Mouse (Mus musculus) E14TG2a.4 (cell line): Measurements from ENCODE around the gene Myo16.

ENCODE experiments used
- H3K27me3 ChIP-seq: 2 replicates; pipeline ENCODE4 v1.6.1; 2014; ENCODE audit warnings: low read length, control low read depth; ENCODE audit not compliant: insufficient read depth
- H3K36me3 ChIP-seq: 2 replicates; pipeline ENCODE4 v1.6.1; 2014; ENCODE audit warnings: low read length, control low read depth; ENCODE audit not compliant: insufficient read depth
- H3K4me1 ChIP-seq: replicated peaks from 2 replicates; pipeline ENCODE4 v1.6.1; 2014; ENCODE audit warnings: low read depth, low read length, control low read depth
- H3K4me3 ChIP-seq: replicated peaks from 2 replicates; pipeline ENCODE4 v1.5.1; 2014; ENCODE audit warnings: mild to moderate bottlenecking, low read length
- H3K9me3 ChIP-seq: 2 replicates; pipeline ENCODE4 v1.6.1; 2014; ENCODE audit warnings: low read length, control low read depth
- CTCF ChIP-seq: conservative IDR thresholded peaks from 2 replicates; pipeline ENCODE4 v1.5.1; 2014; ENCODE audit warnings: low read length
- NANOG ChIP-seq: IDR thresholded peaks from 2 replicates; pipeline ENCODE4 v1.6.1; 2014; ENCODE audit warnings: borderline replicate concordance, low read length, mixed read lengths
- POU5F1 ChIP-seq: IDR thresholded peaks from 2 replicates; pipeline ENCODE4 v1.6.1; 2014; ENCODE audit warnings: low read length, borderline replicate concordance

Myo16 gene

DNA sequence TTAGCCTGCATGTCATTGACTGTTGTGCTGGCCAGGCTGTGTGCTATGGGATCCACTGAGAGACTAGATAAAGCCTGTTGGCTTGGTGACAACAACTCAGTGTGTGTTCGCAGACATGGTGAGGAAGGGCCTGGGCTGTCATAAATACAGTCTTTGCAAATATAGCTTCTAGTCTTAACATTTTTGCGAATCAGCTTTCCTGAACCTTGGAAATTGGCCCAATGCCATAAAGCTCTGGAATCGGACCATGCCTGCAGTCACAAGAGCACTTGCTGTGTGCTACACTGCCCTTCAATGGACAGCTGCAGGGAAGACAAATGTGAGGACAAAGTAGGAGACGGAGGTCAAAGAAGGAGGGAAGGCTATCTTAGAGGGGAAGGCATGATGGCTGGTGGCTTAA, 205.0 kb downstream of the Myo16 start:
- TF ChIP-seq POU5F1 (no peak), CTCF (no peak), NANOG (no peak)
- Histone ChIP-seq H3K36me3 (no peaks in the 10 kb centered on the region), H3K4me3 (no peak overlapping the region), H3K4me1 (peaks cover 4% of the 10 kb centered on the region; the same call in 1 of the 2 replicates), H3K27me3 (no peaks in the 10 kb centered on the region), H3K9me3 (no peaks in the 10 kb centered on the region; the same call in 1 of the 2 replicates)

DNA sequence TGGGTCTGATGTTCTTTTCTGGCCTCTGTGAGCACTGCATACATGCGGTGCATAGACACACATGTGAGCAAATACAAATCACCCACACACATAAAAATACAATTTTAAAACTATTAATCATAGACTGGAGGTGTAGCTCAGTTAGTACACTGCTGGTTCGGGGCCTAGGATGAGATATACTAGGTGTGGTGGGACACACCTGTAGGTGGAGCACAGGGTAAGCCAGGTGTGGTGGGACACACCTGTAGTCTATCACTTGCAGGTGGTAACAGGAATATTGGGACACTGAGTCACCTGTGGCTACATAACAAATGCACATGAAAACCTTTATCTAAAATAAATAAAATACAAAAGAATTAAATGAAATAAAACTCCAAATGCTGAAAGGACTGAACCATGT, 209.2 kb downstream of the Myo16 start:
- H3K9me3 ChIP-seq = no peaks in the 10 kb centered on the region; the same call in 1 of the 2 replicates
- no peak overlapping the region for H3K4me3 ChIP-seq
- no peaks in the 10 kb centered on the region for H3K36me3 ChIP-seq
- peaks cover 4% of the 10 kb centered on the region; the same call in 1 of the 2 replicates for H3K4me1 ChIP-seq
- H3K27me3 ChIP-seq = no peaks in the 10 kb centered on the region; the same call in 1 of the 2 replicates
- TF ChIP-seq CTCF (no peak), NANOG (no peak), POU5F1 (no peak)

DNA sequence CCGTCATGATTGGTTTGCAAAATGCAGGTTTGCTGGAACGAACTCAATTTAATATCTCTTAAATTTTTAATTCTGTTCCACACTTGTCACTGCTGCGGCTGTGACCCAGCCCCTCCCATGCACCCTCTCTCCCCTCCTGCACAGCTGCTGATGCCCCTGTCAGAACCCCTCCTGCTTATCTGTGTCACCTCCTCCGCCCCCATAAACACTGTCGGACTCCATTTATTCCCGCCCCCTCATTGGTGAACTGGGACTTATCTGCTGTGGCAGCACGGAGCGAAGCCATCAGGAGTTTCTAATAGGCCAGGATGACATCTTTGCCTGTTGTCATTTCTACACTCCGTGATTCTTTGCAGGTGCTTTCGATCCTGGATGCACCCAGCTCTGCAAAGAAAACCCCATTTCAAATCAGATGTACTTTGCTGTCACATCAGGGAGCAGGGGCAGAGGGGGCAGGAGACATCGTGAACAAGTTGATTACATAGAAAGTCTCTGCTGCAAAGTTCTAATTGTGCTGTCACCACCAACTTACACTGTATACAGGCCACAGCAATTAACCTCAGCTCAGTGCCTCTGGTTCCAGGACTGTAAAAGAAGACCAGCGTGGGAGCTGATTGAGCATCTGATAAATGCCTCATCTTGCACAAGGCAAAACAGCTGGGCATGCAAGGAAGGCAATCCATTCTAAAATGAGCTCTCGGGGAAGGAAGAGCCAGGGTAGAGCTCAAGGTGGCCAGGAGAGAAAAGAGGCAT, 210.1 kb downstream of the Myo16 start:
- no peaks in the 10 kb centered on the region for H3K9me3 ChIP-seq
- H3K4me3 ChIP-seq = no peak overlapping the region
- H3K36me3 ChIP-seq = no peaks in the 10 kb centered on the region
- no peaks in the 10 kb centered on the region; the same call in 1 of the 2 replicates for H3K27me3 ChIP-seq
- TF ChIP-seq CTCF = no peak
- no peak for TF ChIP-seq NANOG
- no peak for TF ChIP-seq POU5F1
- H3K4me1 ChIP-seq = peaks cover 4% of the 10 kb centered on the region; the same call in 1 of the 2 replicates

DNA sequence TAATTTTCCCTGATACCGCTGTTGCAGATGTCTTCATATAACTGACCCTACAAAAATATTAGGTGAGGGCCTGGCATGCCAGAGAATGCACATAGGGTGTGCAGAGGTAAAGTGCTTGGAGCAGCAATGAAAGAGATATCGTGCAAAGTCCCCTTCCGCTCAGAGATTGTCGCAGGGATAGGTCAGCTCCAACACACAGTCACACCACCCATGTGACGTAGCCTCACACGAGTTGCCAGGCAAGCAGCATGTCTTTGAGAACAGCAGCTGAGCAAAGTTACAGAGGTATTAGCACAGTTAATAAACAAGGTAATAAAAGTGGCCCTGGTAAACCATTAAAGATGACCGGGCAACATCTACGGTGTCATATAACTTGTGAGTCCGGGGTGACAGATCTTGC, 212.4 kb downstream of the Myo16 start:
- Histone ChIP-seq H3K9me3 (no peaks in the 10 kb centered on the region), H3K27me3 (no peaks in the 10 kb centered on the region; the same call in 1 of the 2 replicates), H3K4me3 (no peak overlapping the region), H3K36me3 (no peaks in the 10 kb centered on the region), H3K4me1 (peaks cover 4% of the 10 kb centered on the region; the same call in 1 of the 2 replicates)
- no peak for TF ChIP-seq POU5F1
- no peak for TF ChIP-seq CTCF
- no peak for TF ChIP-seq NANOG

DNA sequence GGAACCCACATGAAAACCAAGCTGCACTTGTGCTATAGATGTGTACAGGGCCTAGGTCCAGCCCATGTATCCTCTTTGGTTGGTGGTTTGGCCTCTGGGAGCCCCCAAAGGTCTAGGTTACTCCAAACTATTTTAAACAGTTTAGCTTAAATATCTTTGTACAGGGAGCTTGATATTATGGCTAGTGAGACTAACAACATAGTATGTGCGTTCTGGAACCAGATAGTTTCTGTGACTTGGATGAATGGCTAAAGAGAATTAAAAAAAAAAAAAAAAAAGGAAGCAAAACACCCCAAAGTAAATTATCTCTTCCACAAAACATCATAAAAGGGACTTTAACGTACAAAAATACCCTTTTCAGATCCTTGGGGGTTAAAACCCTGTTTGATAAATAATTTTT, 218.9 kb downstream of the Myo16 start:
- Histone ChIP-seq H3K9me3 (no peaks in the 10 kb centered on the region), H3K4me1 (no peaks in the 10 kb centered on the region), H3K36me3 (no peaks in the 10 kb centered on the region), H3K27me3 (no peaks in the 10 kb centered on the region), H3K4me3 (no peak overlapping the region)
- TF ChIP-seq NANOG (no peak), CTCF (no peak), POU5F1 (no peak)

DNA sequence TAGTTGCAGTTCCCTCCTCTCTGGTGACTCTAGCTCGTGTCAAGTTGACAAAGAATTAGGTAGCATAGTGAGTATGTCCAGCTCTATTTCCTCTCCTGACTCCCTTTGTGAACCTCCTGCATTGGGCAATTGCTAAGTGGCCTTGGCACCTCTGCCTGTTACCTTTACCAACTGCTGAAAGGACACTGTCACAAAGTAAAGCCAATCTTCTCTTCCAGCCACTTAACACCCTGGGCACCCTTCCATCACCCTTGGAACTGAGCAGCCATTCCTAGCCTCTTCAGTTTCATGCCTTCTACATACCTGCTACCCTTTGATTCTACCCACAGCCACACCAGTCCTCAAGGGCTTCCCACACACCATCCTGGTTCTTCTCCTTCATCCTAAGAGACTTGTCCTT, 233.4 kb downstream of the Myo16 start:
- TF ChIP-seq POU5F1 (no peak), CTCF (no peak), NANOG (no peak)
- no peaks in the 10 kb centered on the region for H3K9me3 ChIP-seq
- no peaks in the 10 kb centered on the region for H3K27me3 ChIP-seq
- no peaks in the 10 kb centered on the region for H3K4me1 ChIP-seq
- no peaks in the 10 kb centered on the region for H3K36me3 ChIP-seq
- H3K4me3 ChIP-seq = no peak overlapping the region

DNA sequence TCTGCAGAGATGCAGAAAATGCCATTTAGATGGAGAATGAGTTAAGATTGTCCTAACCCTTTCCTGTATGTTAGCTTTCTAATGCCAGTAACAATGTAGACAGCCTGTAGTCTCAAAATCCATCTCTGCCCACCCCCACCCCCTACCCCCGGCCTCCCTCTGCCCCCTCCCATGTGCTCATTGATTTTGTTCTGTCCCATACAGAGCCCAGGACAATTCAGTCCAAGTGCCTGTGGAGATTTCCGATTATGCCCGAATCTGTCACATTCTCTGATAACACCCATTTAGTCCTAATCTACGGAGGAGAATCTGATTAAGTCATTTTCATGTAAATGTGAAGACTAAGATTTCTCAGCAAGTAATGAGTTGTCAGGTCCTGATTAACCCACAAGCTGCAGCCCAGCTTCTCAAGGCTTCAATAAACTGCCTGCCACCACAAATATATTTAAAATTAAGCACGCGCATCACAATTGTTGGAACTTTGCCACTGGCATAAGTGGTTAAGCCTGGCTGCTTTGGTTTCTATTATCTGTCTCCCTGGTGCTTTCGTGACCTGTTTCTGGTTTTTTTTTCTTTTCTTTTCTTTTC, 237.5 kb downstream of the Myo16 start:
- H3K4me1 ChIP-seq = no peaks in the 10 kb centered on the region
- H3K27me3 ChIP-seq = no peaks in the 10 kb centered on the region
- H3K36me3 ChIP-seq = no peaks in the 10 kb centered on the region
- no peak overlapping the region for H3K4me3 ChIP-seq
- no peaks in the 10 kb centered on the region for H3K9me3 ChIP-seq
- TF ChIP-seq NANOG (no peak), POU5F1 (no peak), CTCF (no peak)

DNA sequence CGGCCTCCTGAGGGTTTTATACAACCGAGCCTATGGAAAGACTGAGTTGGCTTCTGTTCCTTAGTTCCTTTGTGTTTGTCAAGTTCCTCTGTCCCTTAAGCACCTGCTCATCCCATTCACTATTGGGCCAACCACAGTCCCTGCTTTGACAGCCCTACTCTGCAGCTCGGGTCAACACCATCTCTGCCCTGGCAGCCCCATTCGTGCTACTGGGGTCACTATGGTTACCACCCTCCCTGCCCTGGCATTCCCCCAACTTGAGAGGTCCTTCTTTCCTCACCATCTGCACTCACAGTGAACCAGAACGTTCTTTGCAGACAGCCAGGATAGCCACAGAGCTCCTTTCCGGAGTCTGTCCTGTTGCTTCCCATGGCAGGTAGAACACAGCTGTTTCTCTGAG, 238.2 kb downstream of the Myo16 start:
- H3K4me3 ChIP-seq = no peak overlapping the region
- no peaks in the 10 kb centered on the region for H3K4me1 ChIP-seq
- no peaks in the 10 kb centered on the region for H3K9me3 ChIP-seq
- no peaks in the 10 kb centered on the region for H3K36me3 ChIP-seq
- H3K27me3 ChIP-seq = no peaks in the 10 kb centered on the region
- TF ChIP-seq CTCF (no peak), POU5F1 (no peak), NANOG (no peak)

DNA sequence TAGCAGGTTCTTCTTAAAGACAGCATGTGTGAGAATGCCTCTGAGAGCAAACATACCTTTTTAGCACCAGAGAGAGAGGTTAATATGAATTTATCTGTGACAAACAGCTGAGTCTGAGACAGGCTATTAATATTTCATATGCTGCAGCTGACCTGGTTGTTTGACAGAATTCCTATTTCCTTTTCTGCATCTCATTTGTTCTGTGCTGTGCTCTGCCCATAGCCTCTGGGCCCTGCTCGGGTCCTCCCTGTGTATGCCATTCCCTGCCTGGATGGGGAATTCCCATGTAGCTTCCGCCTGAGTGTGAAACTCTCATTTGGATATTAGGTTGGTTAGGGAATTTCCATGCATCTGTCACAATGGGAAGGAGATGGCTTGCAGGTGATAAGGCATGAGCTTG, 240.8 kb downstream of the Myo16 start:
- no peaks in the 10 kb centered on the region for H3K4me1 ChIP-seq
- H3K9me3 ChIP-seq = no peaks in the 10 kb centered on the region
- H3K4me3 ChIP-seq = no peak overlapping the region
- TF ChIP-seq POU5F1 = no peak
- TF ChIP-seq NANOG = no peak
- no peak for TF ChIP-seq CTCF
- no peaks in the 10 kb centered on the region for H3K36me3 ChIP-seq
- H3K27me3 ChIP-seq = no peaks in the 10 kb centered on the region
